Mouse (Mus musculus) left cerebral cortex, adult 2 months (tissue): ENCODE results near the gene Usp17la. TPM values are rescaled to one million over a fixed set of nuclear protein-coding genes. Genes with fewer than 3 reads are reported as not detected.
"Not testable (repeated sequence)": the region's sequence is repeated elsewhere in the genome, so short reads cannot be mapped to it uniquely, and the experiment has no call there.

ENCODE experiments used
- DNase-seq, 2 experiments: peaks; one replicate each; pipeline ENCODE4 v3.0.0; 2021 to 2022; ENCODE audit warnings: low spot score in 2 of 2, mixed read lengths in 1 of 2; ENCODE audit errors: extremely low spot score in 1 of 2
- H3K27ac ChIP-seq: fragments of 200-600 bp; 2 replicates; pipeline ENCODE4 v1.8.1; 2022
- H3K4me3 ChIP-seq: fragments of 200-600 bp; 2 replicates; pipeline ENCODE4 v1.8.1; 2022
- CTCF ChIP-seq: fragments of 200-600 bp; IDR thresholded peaks from 2 replicates; pipeline ENCODE4 v1.8.1; 2022; ENCODE audit warnings: antibody characterized with exemption, mild to moderate bottlenecking, moderate library complexity
- intact Hi-C: fragments of 180-260 bp; cut with DNase I; formaldehyde crosslinking; loops from one replicate; pipeline ENCODE4 v1.15.1; 2025
- long read RNA-seq, 2 experiments: library from polyadenylated mRNA; stranded (forward); transcript quantifications; one replicate each; pipeline ENCODE4 v2.0.0; 2021; ENCODE audit warnings: borderline mapping rate in 2 of 2
- total RNA-seq, 2 experiments: library from RNA; stranded (reverse); gene quantifications; 2 replicates each; pipeline ENCODE4 v1.2.3; 2021

Gene Usp17la
- not detected for total RNA-seq
- long read RNA-seq, experiment 1, result 0 reads
- long read RNA-seq, experiment 2, result 0 reads

GRCm38 (mm10) chr7:104856709-104857108, at the start of gene Usp17la:
Gene Usp17la, plus strand, starts transcription at chr7:104857009.
- intact Hi-C loops, DNase-seq: not testable (repeated sequence)

GRCm38 (mm10) chr7:104810335-104810734, 46.5 kb upstream of the Usp17la start:
- H3K27ac ChIP-seq, DNase-seq, intact Hi-C loops, H3K4me3 ChIP-seq: not testable (repeated sequence)

More at GRCm38 (mm10) chr7:104856709-104857108, at the start of gene Usp17la:
- not testable (repeated sequence) for H3K27ac ChIP-seq, H3K4me3 ChIP-seq

- DNase-seq, result no peak
- intact Hi-C loops, result no loop called here
- no peak within 1 kb of the TSS for H3K4me3 ChIP-seq
- TF ChIP-seq CTCF, result no peak
- no peak within 1 kb of the TSS for H3K27ac ChIP-seq
These were observed 14.3 kb upstream of the Usp17la start, which contains the start of gene Usp17lb for GRCm38 (mm10) chr7:104842503-104842902. Gene Usp17lb, minus strand, starts transcription at chr7:104842603.

- TF ChIP-seq CTCF, result no peak
- no peak for DNase-seq
- intact Hi-C loops, result no loop called here
- H3K4me3 ChIP-seq, result no peak overlapping the region
- H3K27ac ChIP-seq, result no peak overlapping the region
These were observed 13.0 kb upstream of the Usp17la start for GRCm38 (mm10) chr7:104843731-104844287.

- DNase-seq, H3K27ac ChIP-seq, intact Hi-C loops, H3K4me3 ChIP-seq: not testable (repeated sequence)
These were observed 5.3 kb upstream of the Usp17la start for GRCm38 (mm10) chr7:104851546-104851945.

GRCm38 (mm10) chr7:104855248-104855750, 1.5 kb upstream of the Usp17la start:
- no peak for DNase-seq
- intact Hi-C loops, result no loop called here
- TF ChIP-seq CTCF, result no peak
- no peak overlapping the region for H3K27ac ChIP-seq
- H3K4me3 ChIP-seq, result no peak overlapping the region

GRCm38 (mm10) chr7:104857683-104858082, 874 bp downstream of the Usp17la start:
- intact Hi-C loops, result no loop called here

GRCm38 (mm10) chr7:104861381-104861780, 4.6 kb downstream of the Usp17la start:
- intact Hi-C loops, result no loop called here
- Histone ChIP-seq H3K27ac (no peak overlapping the region), H3K4me3 (no peak overlapping the region)
- DNase-seq, result no peak
- no peak for TF ChIP-seq CTCF

More at GRCm38 (mm10) chr7:104857683-104858082, 874 bp downstream of the Usp17la start:
- no peak overlapping the region for H3K4me3 ChIP-seq
- no peak for DNase-seq
- TF ChIP-seq CTCF, result no peak
- H3K27ac ChIP-seq, result no peak overlapping the region

GRCm38 (mm10) chr7:104877731-104878130, 20.9 kb downstream of the Usp17la start, which contains the start of gene Olfr665:
Gene Olfr665, plus strand, starts transcription at chr7:104878031.
- no peak within 1 kb of the TSS for H3K4me3 ChIP-seq
- intact Hi-C loops, result no loop called here
- no peak for DNase-seq
- no peak for TF ChIP-seq CTCF
- no peak within 1 kb of the TSS for H3K27ac ChIP-seq

GRCm38 (mm10) chr7:104895852-104896251, 39.0 kb downstream of the Usp17la start, which contains the start of gene Olfr666:
Gene Olfr666, minus strand, starts transcription at chr7:104895952.
- intact Hi-C loops, result no loop called here
- H3K4me3 ChIP-seq, result no peak within 1 kb of the TSS
- no peak for DNase-seq
- no peak for TF ChIP-seq CTCF
- H3K27ac ChIP-seq, result no peak within 1 kb of the TSS

Other genes with a start within 250 kb of the Usp17la start
- not detected for gene Olfr656, start 243.1 kb upstream of the Usp17la start, total RNA-seq
- gene Olfr657, start 232.2 kb upstream of the Usp17la start, total RNA-seq, result not detected
- gene Olfr658, start 209.7 kb upstream of the Usp17la start, total RNA-seq, result not detected
- not detected for gene Olfr659, start 190.3 kb upstream of the Usp17la start, total RNA-seq
- gene Olfr661, start 170.5 kb upstream of the Usp17la start, total RNA-seq, result not detected
- not detected for gene Usp17le, start 79.5 kb upstream of the Usp17la start, total RNA-seq
- gene Usp17lb, start 14.4 kb upstream of the Usp17la start, total RNA-seq, result not detected
- not detected for gene Olfr665, start 21.0 kb downstream of the Usp17la start, total RNA-seq
- not detected for gene Olfr666, start 38.9 kb downstream of the Usp17la start, total RNA-seq
- gene Olfr667, start 64.5 kb downstream of the Usp17la start, total RNA-seq, result not detected
- not detected for gene Olfr668, start 71.0 kb downstream of the Usp17la start, total RNA-seq
- gene Olfr669, start 77.2 kb downstream of the Usp17la start, total RNA-seq, result not detected
- gene Olfr670, start 105.6 kb downstream of the Usp17la start, total RNA-seq, result not detected
- not detected for gene Olfr671, start 122.1 kb downstream of the Usp17la start, total RNA-seq
- not detected for gene Olfr672, start 145.0 kb downstream of the Usp17la start, total RNA-seq
- not detected for gene Olfr675, start 171.5 kb downstream of the Usp17la start, total RNA-seq
- gene Olfr676, start 175.7 kb downstream of the Usp17la start, total RNA-seq, result not detected
- not detected for gene Olfr677, start 194.4 kb downstream of the Usp17la start, total RNA-seq
- gene Olfr678, start 207.5 kb downstream of the Usp17la start, total RNA-seq, result not detected
- not detected for gene Olfr679, start 224.2 kb downstream of the Usp17la start, total RNA-seq
- gene Olfr680-ps1, start 235.8 kb downstream of the Usp17la start, total RNA-seq, result not detected